Mouse (Mus musculus) left cerebral cortex, adult 18-20 months (tissue): ENCODE results near the gene Flt1. TPM values are rescaled to one million over a fixed set of nuclear protein-coding genes. Genes with fewer than 3 reads are reported as not detected.
"Not testable (repeated sequence)": the region's sequence is repeated elsewhere in the genome, so short reads cannot be mapped to it uniquely, and the experiment has no call there.

Experiments used
- DNase-seq, 2 experiments: peaks; one replicate each; pipeline ENCODE4 v3.0.0; 2021 to 2022; ENCODE audit warnings: low spot score in 2 of 2, mixed read lengths in 1 of 2
- total RNA-seq, 2 experiments: library from RNA; stranded (reverse); gene quantifications; 2 replicates each; pipeline ENCODE4 v1.2.3; 2021

The Flt1 gene
- total RNA-seq, 2 experiments from 2014 or later, result 32.8 to 35.4 TPM

DNA sequence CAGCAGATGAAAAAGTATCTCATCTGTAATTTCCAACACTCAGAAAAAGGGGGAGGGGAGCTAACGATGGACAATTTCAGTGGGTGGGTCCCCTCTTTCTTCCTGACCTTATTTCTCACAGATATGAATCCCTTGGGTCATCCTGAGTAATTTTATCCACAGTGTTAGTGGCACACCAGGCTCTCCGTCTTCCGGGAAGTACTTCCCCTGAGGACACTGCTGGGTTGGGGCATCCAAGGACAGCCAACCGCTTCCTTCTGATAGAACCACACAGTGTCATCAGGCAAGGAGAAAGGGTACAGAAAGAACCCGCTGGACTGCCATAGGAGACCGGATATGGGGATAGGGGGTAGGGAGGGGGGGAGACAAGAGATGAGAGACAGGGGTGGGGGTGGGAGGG, 111.2 kb downstream of the Flt1 start:
- no peak for DNase-seq

- not testable (repeated sequence) for DNase-seq
Measured at GRCm38 (mm10) chr5:147611348-147611747, 114.5 kb downstream of the Flt1 start.

DNA sequence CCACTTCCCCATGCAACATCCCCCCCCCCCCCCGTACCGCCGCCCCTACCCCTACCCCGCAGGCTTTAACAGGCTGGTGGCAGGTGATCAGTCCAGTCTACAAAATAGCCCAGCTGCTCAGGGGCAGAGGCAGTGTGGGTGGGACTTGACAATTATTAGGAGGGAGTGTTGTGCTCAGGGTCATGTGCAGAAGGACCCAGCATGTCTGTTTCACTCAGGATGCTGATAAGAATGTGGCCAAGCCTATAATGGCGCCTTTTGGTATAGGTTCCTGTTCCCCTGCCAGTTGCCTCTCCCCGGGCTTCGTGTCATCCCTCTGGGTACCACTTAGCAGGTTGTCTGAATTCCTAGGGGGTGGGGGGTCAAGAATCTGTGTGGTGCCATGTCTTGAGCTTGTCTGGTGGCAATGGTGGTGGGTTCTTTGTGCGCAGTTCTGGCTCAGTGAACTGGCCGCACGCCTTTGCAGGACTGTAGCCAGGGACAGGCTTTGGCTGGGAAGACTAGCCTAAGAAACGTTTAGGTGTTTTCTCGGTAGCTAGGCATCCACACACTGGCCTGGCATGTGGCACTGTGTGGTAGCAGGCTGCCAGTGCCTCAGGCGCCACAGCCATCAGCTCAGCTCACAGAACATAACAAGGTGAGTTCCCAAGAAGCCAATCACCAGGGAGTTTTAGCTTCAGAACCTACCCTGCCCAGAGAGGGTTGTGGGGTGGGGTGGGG, 118.4 kb downstream of the Flt1 start:
- no peak for DNase-seq

DNA sequence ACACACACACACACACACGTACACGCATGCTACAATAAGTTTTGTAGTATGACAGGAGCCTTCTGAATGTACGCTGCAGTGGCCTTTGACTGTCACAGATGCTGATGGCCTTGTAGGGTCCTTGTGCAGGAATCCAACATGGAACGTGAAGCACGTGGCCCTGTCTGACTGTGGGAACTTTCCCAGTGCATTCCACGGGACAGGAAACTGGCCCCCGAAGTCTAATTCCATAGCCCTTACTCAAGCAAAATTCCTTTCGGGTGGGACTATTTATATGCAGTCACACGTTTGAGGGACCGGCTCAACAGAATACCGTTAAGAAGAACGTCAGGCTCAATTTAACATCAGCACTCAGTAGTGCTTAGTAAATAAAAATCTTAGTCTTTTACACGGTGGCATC, 119.1 kb downstream of the Flt1 start:
- DNase-seq, result no peak

GRCm38 (mm10) chr5:147601460-147602360, 124.1 kb downstream of the Flt1 start:
- DNase-seq, result no peak

DNA sequence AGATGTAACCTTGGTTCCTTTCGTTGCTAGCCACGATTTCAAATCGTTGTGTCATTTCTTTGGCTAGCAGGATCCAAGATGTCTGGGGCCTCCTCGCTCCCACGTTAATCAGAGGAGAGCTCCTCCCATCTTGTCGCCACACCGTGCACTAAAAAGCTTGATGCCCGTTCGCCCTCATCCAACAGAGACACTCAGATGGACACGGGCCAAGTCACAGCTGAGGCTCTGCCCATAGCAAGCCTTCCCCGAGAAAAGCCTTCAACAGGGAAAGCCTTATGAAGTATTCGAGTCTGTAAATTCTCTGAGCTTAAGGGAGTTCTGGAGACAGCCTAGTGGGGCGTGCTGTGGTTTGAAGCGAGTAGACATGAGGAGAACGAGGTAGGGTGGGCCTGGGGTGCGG, 128.0 kb downstream of the Flt1 start:
- DNase-seq, result no peak

GRCm38 (mm10) chr5:147589814-147590213, 136.0 kb downstream of the Flt1 start:
- DNase-seq, result peak in 1 of 2 experiments; percentile 10

- DNase-seq, result no peak
Measured at GRCm38 (mm10) chr5:147585070-147585469, 140.7 kb downstream of the Flt1 start.

- no peak for DNase-seq
Measured at GRCm38 (mm10) chr5:147584648-147585047, 141.2 kb downstream of the Flt1 start.

- peak; percentile 81 to 88 for DNase-seq
Measured at GRCm38 (mm10) chr5:147583702-147584298, 142.0 kb downstream of the Flt1 start.

GRCm38 (mm10) chr5:147580181-147580580, 145.6 kb downstream of the Flt1 start:
- no peak for DNase-seq

DNA sequence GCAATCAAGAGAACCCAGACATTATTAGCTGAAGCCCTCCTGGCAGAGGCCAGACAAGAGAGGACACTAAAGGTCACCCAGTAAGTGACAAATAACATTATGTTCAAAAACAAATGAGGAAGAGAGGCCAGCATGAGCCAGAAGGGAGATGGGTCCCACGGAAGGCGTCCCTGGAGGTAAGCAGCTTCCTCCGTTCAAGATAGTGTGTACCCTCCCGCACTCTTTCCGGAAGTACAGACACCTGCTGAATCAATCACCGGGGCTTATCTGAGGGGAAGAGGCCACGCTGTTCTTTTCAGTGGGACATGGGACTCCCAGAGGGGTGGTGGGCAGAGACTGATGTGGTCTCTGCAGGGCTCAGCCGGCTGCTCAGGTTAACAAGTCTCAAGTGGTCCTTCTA, 146.1 kb downstream of the Flt1 start:
- no peak for DNase-seq

DNA sequence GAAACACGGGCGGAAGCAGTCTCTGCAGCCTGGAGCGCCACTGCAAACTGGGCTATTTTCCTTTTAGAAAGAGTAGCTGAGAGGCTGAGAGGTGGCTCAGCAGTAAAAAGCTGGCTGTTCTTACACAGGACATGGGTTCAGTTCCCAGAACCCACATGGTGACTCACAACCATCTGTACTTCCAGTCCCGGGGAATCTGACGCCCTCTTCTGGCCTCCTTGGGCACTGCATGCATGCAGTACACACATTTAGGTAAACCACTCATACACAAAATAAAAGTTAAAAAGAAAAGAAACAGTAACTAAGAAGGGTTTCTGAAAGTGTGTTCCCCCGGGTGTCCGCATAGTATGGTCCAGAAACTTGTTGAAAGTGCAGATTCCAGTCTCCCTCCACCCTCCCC, 146.7 kb downstream of the Flt1 start:
- no peak for DNase-seq

DNA sequence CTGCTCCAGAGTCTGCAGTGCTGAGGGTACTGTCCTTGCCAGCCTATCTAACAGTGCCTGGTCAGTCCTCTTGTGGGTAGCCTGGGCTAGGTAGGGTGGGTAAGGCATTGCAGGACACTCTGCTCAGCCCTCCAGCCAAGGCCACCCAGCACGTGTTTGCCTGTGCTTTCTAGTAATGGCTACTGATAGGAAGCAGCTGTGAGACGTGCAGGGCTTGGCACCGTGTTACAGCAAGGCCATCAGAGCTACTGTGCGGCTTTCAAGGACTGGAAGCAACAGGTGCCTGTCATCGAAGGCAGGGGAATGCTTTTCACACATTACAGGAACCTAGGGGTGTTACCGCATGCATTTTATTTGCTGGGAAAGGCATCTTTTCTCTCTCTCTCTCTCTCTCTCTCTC, 148.8 kb downstream of the Flt1 start:
- DNase-seq, result no peak

DNA sequence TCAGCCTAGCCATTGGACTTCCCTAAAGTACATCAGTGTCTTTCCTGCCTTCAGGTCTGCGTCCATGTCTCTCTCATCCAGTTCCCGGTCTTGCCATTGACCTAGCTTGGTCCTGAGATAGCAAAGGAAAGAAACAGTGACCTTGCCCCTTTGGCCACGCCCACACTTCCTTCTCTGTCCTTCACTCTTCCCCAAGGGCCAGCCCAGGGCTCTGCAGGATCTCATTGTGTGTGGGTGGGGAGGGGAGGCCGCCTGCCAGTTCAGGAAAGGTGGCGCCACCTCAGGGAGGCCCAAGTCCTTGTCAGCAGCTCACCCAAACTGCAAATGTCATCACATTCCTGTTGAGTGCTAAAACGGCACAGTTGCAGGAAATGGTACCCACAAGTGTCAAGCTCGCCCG, 151.3 kb downstream of the Flt1 start:
- no peak for DNase-seq

DNA sequence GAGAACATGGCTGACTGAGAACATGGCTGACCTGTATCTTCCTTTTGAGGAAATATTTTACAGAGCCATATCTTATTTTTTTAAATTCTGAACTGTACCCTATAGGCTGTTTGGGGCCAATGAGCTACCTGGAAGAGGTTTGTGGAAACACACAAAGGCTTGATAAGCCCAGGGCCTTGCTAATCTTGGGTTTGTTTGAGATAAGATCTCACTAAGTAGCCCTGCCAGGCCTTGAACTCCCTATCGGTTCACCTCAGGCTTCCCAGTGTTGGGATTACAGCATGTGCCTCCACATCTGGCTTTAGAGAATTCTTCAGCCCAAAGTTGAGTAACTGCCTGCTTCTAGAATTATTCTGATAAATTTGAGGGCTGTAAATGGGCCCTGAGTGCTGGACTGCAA, 152.3 kb downstream of the Flt1 start:
- no peak for DNase-seq

GRCm38 (mm10) chr5:147572695-147573094, 153.1 kb downstream of the Flt1 start:
- no peak for DNase-seq

GRCm38 (mm10) chr5:147566335-147566734, 159.5 kb downstream of the Flt1 start:
- DNase-seq, result no peak

DNA sequence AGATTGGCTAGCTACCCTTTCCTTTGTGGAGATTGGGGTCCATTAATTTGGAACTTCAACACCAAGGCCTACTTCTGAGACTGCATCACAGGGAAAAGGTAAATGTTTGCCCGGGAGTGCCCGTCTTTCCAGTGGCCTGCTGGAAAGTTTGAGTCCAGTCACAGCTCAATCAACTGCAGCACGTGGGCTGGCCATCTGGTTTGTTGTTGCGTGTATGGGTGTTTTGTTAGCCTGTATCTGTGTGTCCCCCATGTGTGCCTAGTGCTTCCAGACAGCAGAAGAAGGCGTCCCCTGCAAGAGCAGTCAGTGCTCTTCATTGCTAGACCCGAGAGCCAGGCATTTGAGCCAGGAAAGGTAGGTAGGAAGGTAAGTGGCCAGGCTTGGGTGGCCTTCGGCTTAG, 160.4 kb downstream of the Flt1 start:
- DNase-seq, result peak; percentile 43 to 73

DNA sequence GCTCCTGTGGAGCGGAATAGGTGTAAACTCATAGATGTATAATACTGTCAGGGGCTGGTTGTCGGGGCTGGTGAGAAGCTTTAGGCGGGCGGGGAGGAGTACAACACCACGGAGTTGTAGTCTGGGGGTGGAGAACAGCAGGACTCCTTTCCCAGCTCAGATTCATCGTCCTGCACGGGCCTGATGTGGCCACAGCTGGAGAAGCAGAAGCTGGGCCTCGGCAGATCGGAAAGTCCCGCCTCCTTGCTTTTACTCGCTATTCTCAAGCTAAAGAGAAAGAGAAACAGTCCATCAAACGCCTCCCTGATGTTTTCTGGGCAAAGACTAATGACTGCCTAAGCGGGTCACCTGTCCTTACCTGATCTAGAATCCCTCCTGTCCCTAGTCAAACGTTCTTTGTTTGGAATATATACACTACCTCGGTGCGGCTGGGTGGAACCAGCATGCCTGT, 161.6 kb downstream of the Flt1 start:
- no peak for DNase-seq

- no peak for DNase-seq
Measured at GRCm38 (mm10) chr5:147563511-147564139, 162.2 kb downstream of the Flt1 start.
